Mouse (Mus musculus) thymus, adult 2 months (tissue): ENCODE measurements around the gene Des.

ENCODE experiments used
- CTCF ChIP-seq: fragments of 200-500 bp; IDR thresholded peaks from 2 replicates; pipeline ENCODE4 v1.5.1; 2012; ENCODE audit warnings: mild to moderate bottlenecking, control low read depth, low read length, moderate library complexity, borderline replicate concordance; ENCODE audit not compliant: control insufficient read depth, poor library complexity, insufficient read depth; ENCODE audit errors: extremely low read depth
- POLR2A ChIP-seq: fragments of 200-500 bp; IDR thresholded peaks from 2 replicates; pipeline ENCODE4 v1.6.1; 2012; ENCODE audit warnings: mild to moderate bottlenecking, low read length, control low read depth, moderate library complexity; ENCODE audit not compliant: control insufficient read depth, poor library complexity, insufficient read depth; ENCODE audit errors: extremely low read depth

- no peak for TF ChIP-seq CTCF
- no peak for TF ChIP-seq POLR2A
Observed at GRCm38 (mm10) chr1:75360112-75361031, at the start of gene Des.
